Mouse (Mus musculus): ENCODE data around the gene Aifm3. TPM values are rescaled to one million over a fixed set of nuclear protein-coding genes. Genes with fewer than 3 reads are reported as not detected.

The Aifm3 gene
- polyA plus RNA-seq, 1 experiment: 4.6 TPM

DNA sequence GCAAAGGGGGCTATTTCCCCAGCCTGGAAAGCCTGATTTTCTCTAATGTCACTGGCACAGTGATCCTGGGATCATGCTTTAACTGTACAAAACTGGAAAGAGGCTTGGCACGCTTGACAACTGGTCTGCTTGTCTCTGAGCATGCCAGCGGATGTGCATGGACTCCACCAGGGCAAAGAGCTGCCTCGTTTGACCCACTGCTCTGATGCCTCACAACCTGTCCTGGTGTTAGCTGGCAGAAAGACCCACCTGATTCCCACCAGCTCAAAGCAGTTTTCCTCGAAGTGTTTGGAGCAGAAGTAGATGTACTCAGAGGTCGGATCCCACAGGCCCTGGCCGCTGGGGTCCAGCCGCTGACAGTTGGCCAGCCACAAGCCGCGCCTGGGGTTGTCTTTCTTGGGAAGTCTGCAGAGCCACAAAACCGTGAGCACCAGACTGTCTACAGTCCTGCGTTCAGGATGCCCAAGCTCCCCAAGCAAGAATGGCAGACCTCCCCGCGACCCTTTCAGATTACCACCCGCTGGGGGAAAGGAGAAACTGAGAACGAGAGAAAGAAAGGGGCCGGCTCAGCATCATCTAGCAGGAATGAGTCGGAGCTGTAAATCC is 40.7 kb downstream of the Aifm3 start:
- Histone ChIP-seq H3K4me1 (ENCODE audit: control insufficient read depth, insufficient read depth, low read length) (peaks cover 3% of the 10 kb centered on the region), H3K36me3 (ENCODE audit: control insufficient read depth, insufficient read depth, low read length) (no peaks in the 10 kb centered on the region; the same call in 1 of the 2 replicates), H3K27ac (ENCODE audit: control insufficient read depth, insufficient read depth, low read depth, low read length) (peak overlapping the region; percentile 86), H3K4me3 (ENCODE audit: control insufficient read depth, low read depth, low read length) (peak overlapping the region; percentile 83), H3K27me3 (ENCODE audit: control insufficient read depth, insufficient read depth, low read length) (no peaks in the 10 kb centered on the region)
- no peak for TF ChIP-seq CTCF (IDR thresholded peaks at IDR 0.05; ENCODE audit: control insufficient read depth, insufficient read depth, insufficient replicate concordance, low read depth, low read length)
- TF ChIP-seq POLR2A (IDR thresholded peaks at IDR 0.05; ENCODE audit: control insufficient read depth, low read depth, low read length): no peak

DNA sequence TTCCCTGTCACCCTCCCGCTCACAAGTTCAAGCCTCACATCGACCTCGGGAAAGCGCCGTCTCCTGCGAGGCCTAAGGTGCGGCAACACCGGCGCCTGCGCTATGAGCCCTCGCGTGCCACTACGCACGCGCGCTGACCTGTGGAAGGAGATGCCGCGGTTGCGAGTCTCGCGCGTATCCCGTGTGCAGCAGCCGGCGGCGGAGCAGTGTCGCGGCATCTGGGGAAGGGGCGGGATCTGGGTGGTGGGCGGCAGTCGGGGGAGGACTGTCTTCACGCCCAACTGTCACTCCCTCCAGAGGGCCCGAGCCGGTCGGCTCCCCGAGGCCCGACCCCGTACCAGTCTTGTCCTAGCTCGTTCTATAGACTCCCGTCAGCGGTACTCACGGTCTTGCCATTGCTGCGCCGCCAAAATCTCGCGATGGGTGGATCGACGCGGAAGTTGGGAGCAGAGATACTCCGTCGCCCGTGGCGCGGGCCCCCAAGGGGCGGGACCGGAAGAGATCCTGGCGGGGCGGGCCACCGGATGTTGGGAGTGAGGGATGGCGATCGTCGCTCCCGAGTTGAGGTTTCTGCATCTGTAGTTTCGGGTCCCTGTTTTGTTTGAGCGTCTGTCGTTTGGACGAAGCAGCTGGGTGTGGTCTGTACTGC is 41.4 kb downstream of the Aifm3 start, which contains the start of gene Thap7:
Gene Thap7, minus strand, starts transcription at position 497 of the 649 bp plus-strand sequence.
- Histone ChIP-seq H3K4me3 (ENCODE audit: control insufficient read depth, low read depth, low read length) (peak within 1 kb of the TSS; percentile 83), H3K4me1 (ENCODE audit: control insufficient read depth, insufficient read depth, low read length) (peaks cover 3% of the 10 kb centered on the region), H3K36me3 (ENCODE audit: control insufficient read depth, insufficient read depth, low read length) (no peaks in the 10 kb centered on the region; the same call in 1 of the 2 replicates), H3K27me3 (ENCODE audit: control insufficient read depth, insufficient read depth, low read length) (no peaks in the 10 kb centered on the region), H3K27ac (ENCODE audit: control insufficient read depth, insufficient read depth, low read depth, low read length) (peak within 1 kb of the TSS; percentile 86)
- TF ChIP-seq CTCF (IDR thresholded peaks at IDR 0.05; ENCODE audit: control insufficient read depth, insufficient read depth, insufficient replicate concordance, low read depth, low read length) (no peak), POLR2A (IDR thresholded peaks at IDR 0.05; ENCODE audit: control insufficient read depth, low read depth, low read length) (peak; percentile 83)

DNA sequence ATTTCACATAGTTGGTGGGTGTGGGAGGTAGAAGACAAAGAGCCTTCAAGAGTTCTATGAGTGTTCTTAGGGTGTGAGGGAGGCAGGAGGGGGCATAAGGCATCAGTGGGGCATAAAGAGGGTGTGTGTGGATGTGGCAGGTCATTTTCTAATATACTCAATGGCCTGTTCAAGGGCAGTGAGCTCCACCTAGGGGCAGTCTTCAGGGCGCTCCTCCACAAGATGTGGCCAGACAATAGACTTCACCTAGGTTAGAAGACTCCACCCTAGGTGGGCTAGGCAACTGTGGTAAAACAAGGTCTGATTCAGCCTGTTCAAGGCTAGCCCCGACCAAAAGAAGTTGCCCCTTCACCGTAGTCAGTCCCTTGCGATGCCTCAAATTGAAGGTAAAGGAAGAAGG is 42.9 kb downstream of the Aifm3 start:
- Histone ChIP-seq H3K36me3 (ENCODE audit: control insufficient read depth, insufficient read depth, low read length) (no peaks in the 10 kb centered on the region), H3K4me1 (ENCODE audit: control insufficient read depth, insufficient read depth, low read length) (peaks cover 3% of the 10 kb centered on the region), H3K27me3 (ENCODE audit: control insufficient read depth, insufficient read depth, low read length) (no peaks in the 10 kb centered on the region), H3K4me3 (ENCODE audit: control insufficient read depth, low read depth, low read length) (peak overlapping the region; percentile 39), H3K27ac (ENCODE audit: control insufficient read depth, insufficient read depth, low read depth, low read length) (no peak overlapping the region)
- TF ChIP-seq CTCF (IDR thresholded peaks at IDR 0.05; ENCODE audit: control insufficient read depth, insufficient read depth, insufficient replicate concordance, low read depth, low read length) (peak; percentile 27; the same call in 1 of the 2 replicates), POLR2A (IDR thresholded peaks at IDR 0.05; ENCODE audit: control insufficient read depth, low read depth, low read length) (no peak)

DNA sequence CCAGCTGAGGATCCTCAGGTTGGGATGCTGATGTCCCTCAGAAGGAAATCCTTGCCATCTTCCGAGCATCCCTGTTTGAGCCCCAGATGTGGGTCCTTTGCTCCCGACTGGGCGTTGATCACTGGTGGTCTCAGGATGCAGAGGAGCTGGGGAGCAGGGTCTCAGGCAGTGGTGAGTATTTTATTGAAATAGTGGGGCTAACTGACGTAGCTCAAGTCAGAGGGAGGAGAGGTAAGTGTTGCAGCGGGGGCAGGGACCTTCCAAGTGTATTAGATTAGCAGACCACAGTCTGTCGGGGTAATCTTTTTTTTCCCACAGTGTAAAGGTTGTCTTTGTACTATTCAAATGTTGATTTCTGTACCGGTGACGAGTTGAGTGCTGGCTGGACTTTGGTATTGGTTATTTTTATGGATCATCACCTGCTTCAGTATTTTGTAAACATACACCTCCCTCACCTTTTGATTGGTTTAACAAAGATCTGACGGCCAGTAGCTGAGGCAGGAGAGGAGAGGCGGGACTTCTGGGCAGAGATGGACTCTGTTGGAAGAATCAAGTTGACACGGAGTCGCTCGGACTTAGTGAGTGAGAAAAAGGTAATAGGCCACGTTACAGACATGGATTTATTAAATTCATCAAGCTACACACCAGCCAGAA is 43.4 kb downstream of the Aifm3 start:
- Histone ChIP-seq H3K36me3 (ENCODE audit: control insufficient read depth, insufficient read depth, low read length) (no peaks in the 10 kb centered on the region), H3K27me3 (ENCODE audit: control insufficient read depth, insufficient read depth, low read length) (no peaks in the 10 kb centered on the region), H3K27ac (ENCODE audit: control insufficient read depth, insufficient read depth, low read depth, low read length) (no peak overlapping the region), H3K4me1 (ENCODE audit: control insufficient read depth, insufficient read depth, low read length) (peaks cover 3% of the 10 kb centered on the region), H3K4me3 (ENCODE audit: control insufficient read depth, low read depth, low read length) (peak overlapping the region; percentile 39)
- TF ChIP-seq CTCF (IDR thresholded peaks at IDR 0.05; ENCODE audit: control insufficient read depth, insufficient read depth, insufficient replicate concordance, low read depth, low read length) (no peak), POLR2A (IDR thresholded peaks at IDR 0.05; ENCODE audit: control insufficient read depth, low read depth, low read length) (no peak)

DNA sequence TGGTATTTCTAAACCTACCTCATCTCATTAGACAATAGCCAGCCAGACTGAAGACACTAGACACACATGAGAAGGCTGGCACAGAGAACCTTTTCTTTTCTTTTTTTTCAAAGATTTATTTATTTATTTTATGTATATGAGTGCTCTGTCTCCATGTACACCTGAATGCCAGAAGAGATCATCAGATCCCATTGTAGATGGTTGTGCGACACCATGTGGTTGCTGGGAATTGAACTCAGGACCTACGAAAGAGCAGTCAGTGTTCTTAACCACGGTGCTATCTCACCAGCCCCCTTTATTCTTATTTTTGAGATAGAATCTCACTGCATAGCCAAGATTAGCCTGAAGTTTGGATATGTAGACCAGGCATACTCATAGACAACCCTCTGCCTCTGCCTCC is 47.2 kb downstream of the Aifm3 start:
- Histone ChIP-seq H3K36me3 (ENCODE audit: control insufficient read depth, insufficient read depth, low read length) (no peaks in the 10 kb centered on the region), H3K27me3 (ENCODE audit: control insufficient read depth, insufficient read depth, low read length) (no peaks in the 10 kb centered on the region), H3K4me1 (ENCODE audit: control insufficient read depth, insufficient read depth, low read length) (peaks cover 5% of the 10 kb centered on the region), H3K27ac (ENCODE audit: control insufficient read depth, insufficient read depth, low read depth, low read length) (no peak overlapping the region), H3K4me3 (ENCODE audit: control insufficient read depth, low read depth, low read length) (no peak overlapping the region)
- no peak for TF ChIP-seq CTCF (IDR thresholded peaks at IDR 0.05; ENCODE audit: control insufficient read depth, insufficient read depth, insufficient replicate concordance, low read depth, low read length)
- no peak for TF ChIP-seq POLR2A (IDR thresholded peaks at IDR 0.05; ENCODE audit: control insufficient read depth, low read depth, low read length)

DNA sequence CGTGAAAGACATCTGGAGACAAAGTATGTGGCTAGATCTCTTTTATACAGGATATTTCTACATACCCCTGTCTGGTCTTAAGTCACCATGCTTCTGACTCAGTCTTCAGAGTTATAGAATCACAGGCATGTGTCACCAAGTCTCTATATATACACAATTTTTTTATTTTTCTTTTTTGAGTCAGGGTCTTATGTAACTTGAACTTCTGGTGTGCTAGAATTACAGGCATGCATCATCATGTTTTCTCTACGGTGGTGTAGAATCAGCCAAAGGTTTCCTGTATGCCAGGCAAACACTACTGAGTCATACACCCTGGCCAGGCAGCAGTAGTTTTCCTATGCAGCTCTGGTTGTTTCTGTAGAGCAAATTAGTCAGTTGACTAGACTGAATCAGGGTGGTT is 53.2 kb downstream of the Aifm3 start:
- TF ChIP-seq CTCF (IDR thresholded peaks at IDR 0.05; ENCODE audit: control insufficient read depth, insufficient read depth, insufficient replicate concordance, low read depth, low read length) (no peak), POLR2A (IDR thresholded peaks at IDR 0.05; ENCODE audit: control insufficient read depth, low read depth, low read length) (no peak)
- H3K27me3 ChIP-seq (ENCODE audit: control insufficient read depth, insufficient read depth, low read length): no peaks in the 10 kb centered on the region
- peaks cover 5% of the 10 kb centered on the region; the same call in 1 of the 2 replicates for H3K4me1 ChIP-seq (ENCODE audit: control insufficient read depth, insufficient read depth, low read length)
- no peak overlapping the region for H3K27ac ChIP-seq (ENCODE audit: control insufficient read depth, insufficient read depth, low read depth, low read length)
- no peak overlapping the region for H3K4me3 ChIP-seq (ENCODE audit: control insufficient read depth, low read depth, low read length)
- no peaks in the 10 kb centered on the region for H3K36me3 ChIP-seq (ENCODE audit: control insufficient read depth, insufficient read depth, low read length)

DNA sequence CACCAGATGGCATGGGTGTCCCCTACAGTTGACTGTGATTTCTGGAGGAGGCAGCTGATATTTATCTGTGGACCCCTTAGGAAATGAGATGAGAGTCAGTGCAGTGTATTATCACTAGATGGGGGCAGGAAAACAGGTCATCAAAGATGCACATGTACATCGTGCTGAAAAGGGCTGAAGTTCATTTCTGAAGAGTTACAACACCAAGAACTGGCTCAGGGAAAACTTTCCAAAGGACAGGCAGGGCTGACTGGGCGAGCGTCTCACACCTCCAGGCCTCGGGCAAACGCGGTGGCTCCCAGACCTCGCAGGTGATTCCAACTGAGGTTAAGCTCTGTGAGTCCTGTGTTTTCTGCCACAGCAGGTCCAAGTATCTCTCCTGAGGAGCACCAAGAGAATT is 63.4 kb downstream of the Aifm3 start:
- Histone ChIP-seq H3K27me3 (ENCODE audit: control insufficient read depth, insufficient read depth, low read length) (no peaks in the 10 kb centered on the region), H3K27ac (ENCODE audit: control insufficient read depth, insufficient read depth, low read depth, low read length) (no peak overlapping the region), H3K36me3 (ENCODE audit: control insufficient read depth, insufficient read depth, low read length) (no peaks in the 10 kb centered on the region), H3K4me1 (ENCODE audit: control insufficient read depth, insufficient read depth, low read length) (peaks cover 13% of the 10 kb centered on the region), H3K4me3 (ENCODE audit: control insufficient read depth, low read depth, low read length) (no peak overlapping the region)
- TF ChIP-seq CTCF (IDR thresholded peaks at IDR 0.05; ENCODE audit: control insufficient read depth, insufficient read depth, insufficient replicate concordance, low read depth, low read length) (no peak), POLR2A (IDR thresholded peaks at IDR 0.05; ENCODE audit: control insufficient read depth, low read depth, low read length) (no peak)
